ENCODE assay signal across 7 mouse cellular contexts in the genomic region with DNA sequence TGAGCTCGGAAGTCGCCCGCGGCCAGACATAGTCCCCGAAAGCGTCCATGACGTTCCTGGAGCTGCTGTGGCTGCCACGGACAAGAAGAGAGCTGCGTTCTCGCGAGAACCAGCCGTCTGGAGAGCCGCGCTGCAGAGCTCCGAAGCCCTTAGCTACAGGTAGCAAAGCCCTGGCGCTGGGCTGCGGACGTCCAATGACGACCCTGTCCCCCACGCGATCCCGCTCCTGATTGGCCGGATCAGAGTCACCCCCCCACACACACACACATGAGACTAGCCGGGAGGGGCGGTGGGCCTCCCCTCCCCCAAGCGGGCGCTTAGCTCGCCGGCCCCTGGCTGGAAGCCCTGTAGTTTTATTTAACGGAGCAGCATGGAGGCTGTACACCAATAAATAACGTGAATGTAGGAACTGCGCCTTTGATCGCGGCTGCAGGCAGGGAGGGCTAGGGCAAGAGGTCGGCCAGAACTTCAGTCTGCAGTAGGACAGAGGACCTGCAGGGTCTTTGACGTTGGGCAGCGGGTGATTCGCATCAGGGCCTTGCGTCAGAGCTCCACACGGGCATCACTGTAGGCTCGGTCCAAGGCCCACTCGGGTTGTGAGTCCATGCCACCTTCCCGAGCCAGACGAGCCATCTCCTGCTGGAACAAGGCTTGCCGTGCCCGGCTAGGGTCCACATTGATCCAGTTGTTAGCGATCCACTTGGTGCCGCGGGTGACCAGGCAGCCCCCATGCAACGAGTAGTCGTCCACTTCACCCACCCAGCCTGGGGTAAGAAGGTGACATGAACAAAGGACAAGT. TPM values are rescaled to one million over a fixed set of nuclear protein-coding genes. Genes with fewer than 3 reads are reported as not detected.
DNase-seq lines count a peak whose midpoint lies in the region; ATAC-seq lines count a peak whose summit lies in the region.

Gene Wdr6 (minus strand): TSS at position 195 of the 799 bp plus-strand sequence.

- no peaks in the 10 kb centered on the region for H3K9me3 ChIP-seq in intestine, embryonic 15.5 days
- no peaks in the 10 kb centered on the region for H3K9me3 ChIP-seq in midbrain, embryonic 10.5 days (replicated peaks)

- peak within 1 kb of the TSS; percentile 72 for H3K4me3 ChIP-seq in intestine, embryonic 15.5 days (replicated peaks)
- peak within 1 kb of the TSS; percentile 67 for H3K4me3 ChIP-seq in midbrain, embryonic 10.5 days

- peak within 1 kb of the TSS; percentile 92 for H3K27ac ChIP-seq in intestine, embryonic 15.5 days
- H3K27ac ChIP-seq in midbrain, embryonic 10.5 days (replicated peaks), result peak within 1 kb of the TSS; percentile 96

- peak; percentile 95 for DNase-seq in adrenal gland, adult 2 months
- peak; percentile 95 for DNase-seq in embryo, embryonic 11.5 days (ENCODE audit: low read depth, low spot score)
- DNase-seq in gastrocnemius, postnatal 36 days, result peak; percentile 84 to 86
- DNase-seq in left cerebral cortex, postnatal 25 days (ENCODE audit: low spot score in 2 of 2), result peak; percentile 92 to 95
- peak; percentile 98 for DNase-seq in midbrain, embryonic 10.5 days (ENCODE audit: low spot score)
- peak; percentile 97 for DNase-seq in skeletal muscle tissue, adult 2 months (ENCODE audit: low read depth, low spot score)

- H3K4me1 ChIP-seq in intestine, embryonic 15.5 days (replicated peaks), result peaks cover 26% of the 10 kb centered on the region
- peaks cover 59% of the 10 kb centered on the region for H3K4me1 ChIP-seq in midbrain, embryonic 10.5 days

- peak within 1 kb of the TSS; percentile 83 for H3K9ac ChIP-seq in intestine, embryonic 15.5 days

- peak; percentile 98 for ATAC-seq in intestine, embryonic 15.5 days

- H3K27me3 ChIP-seq in intestine, embryonic 15.5 days (replicated peaks), result no peaks in the 10 kb centered on the region
- H3K27me3 ChIP-seq in midbrain, embryonic 10.5 days (ENCODE audit: low read depth, poor library complexity, severe bottlenecking), result peaks cover 17% of the 10 kb centered on the region

- peak within 1 kb of the TSS; percentile 80 for H3K4me2 ChIP-seq in intestine, embryonic 15.5 days (replicated peaks)

- peaks cover 15% of the 10 kb centered on the region; the same call in 1 of the 2 replicates for H3K36me3 ChIP-seq in intestine, embryonic 15.5 days
- H3K36me3 ChIP-seq in midbrain, embryonic 10.5 days, result peaks cover 66% of the 10 kb centered on the region

- intact Hi-C loops in gastrocnemius, postnatal 36 days (cut with DNase I), result no loop called here
- intact Hi-C loops in left cerebral cortex, postnatal 25 days (cut with DNase I), result no loop called here

- 5% methylated on average over 51 of the region's 51 CpGs for WGBS in intestine, embryonic 15.5 days
- 5% methylated on average over 51 of the region's 51 CpGs for WGBS in midbrain, embryonic 10.5 days

RNA-seq across cellular contexts. Expression of gene Wdr6, which starts in this region (rescaled TPM):
- 100 to 1,000 TPM in 1 of 2 experiments, 10 to 100 TPM in 1; 91.5 to 126 TPM for total RNA-seq in adrenal gland, adult 2 months (2021)
- polyA plus RNA-seq in adrenal gland, adult 2 months (2012; rRNA removed), result 132 and 151 TPM in 2 replicates
- 1 to 10 TPM; 4.6 to 5.6 TPM for total RNA-seq in gastrocnemius, postnatal 36 days (2021)
- polyA plus RNA-seq in intestine, embryonic 15.5 days (2015; fragmentation: Nextera tagmentation; extraction: Ambion mirVana), result 71.4 and 72.7 TPM in 2 replicates
- total RNA-seq in left cerebral cortex, postnatal 25 days (2021), result 100 to 1,000 TPM; 112 to 126 TPM
- polyA plus RNA-seq in midbrain, embryonic 10.5 days (2016; fragmentation: Nextera tagmentation; extraction: Ambion mirVana), result 195 and 250 TPM in 2 replicates

Comparison
In these comparisons a context has a peak if more than half of its experiments do, and no peak if none do; other contexts are left out.
1. Peak in every context shown above with its lines: DNase-seq, ATAC-seq, H3K4me3 ChIP-seq and H3K27ac ChIP-seq.
2. RNA of gene Wdr6 (total RNA-seq): 112 to 126 TPM in left cerebral cortex, postnatal 25 days and 91.5 to 126 TPM in adrenal gland, adult 2 months; 4.6 to 5.6 TPM in gastrocnemius, postnatal 36 days; every median in the first group is over 10 times any median in the second.